Comparison of ENCODE assay signal across 8 mouse cellular contexts in the genomic region with DNA sequence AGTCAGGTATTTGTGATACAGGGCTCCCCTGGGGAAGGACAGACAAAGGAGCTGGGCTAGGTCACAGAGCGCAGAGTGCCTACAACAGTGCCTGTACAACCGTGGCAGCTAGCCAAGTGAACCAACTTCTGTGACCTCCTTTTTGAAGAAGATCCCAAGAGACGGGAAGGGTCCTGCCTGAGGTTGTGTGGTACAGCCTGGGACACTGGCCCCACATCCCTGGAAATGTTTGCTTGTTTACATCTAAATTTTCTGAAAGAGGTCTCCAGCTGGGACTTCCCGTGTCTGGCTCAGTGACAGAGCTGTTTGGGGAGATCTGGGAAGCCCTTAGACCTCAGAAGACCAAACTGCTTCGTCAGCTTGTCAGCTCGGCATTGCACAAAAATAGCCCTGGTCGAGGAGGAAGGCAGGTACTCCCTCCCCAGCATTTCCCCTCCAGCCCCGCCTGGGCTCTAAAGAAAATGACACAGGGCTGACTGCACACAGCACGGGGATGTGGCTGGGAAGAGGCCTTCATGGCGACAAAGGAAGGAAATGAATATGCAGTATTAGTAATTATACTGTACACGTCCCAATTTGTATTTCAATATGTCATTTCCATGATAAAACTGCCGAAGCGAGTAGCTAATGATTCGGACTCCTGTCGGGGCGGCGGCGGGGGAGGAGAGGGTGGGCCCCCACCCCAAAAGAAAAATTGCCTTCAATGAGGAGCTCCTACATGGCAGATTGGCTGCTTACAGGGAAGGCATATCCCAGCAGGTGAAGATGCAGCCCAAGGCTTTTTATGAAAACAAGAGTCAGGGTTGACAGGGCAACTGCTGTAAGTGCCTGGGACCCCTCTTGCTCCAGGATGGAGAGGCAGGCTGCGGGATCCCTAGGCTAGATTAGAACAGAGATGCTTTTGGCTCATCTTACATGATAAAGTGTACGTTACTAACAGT. TPM values are rescaled to one million over a fixed set of nuclear protein-coding genes. Genes with fewer than 3 reads are reported as not detected.
A peak's percentile ranks its signal among the peaks of the same experiment; 100 is the strongest.
DNase-seq lines count a peak whose midpoint lies in the region; ATAC-seq lines count a peak whose summit lies in the region.
"Had no signal": no experiment of that assay in that cellular context is flagged by ENCODE, and none has a peak within 500 bp of the region (broad histone marks: within the 10 kb centered on the region; RNA-seq: fewer than 3 reads in every experiment).

No protein-coding gene starts in this region.

- H3K9ac ChIP-seq in midbrain, embryonic 13.5 days (replicated peaks), result peak overlapping the region; percentile 49; the same call in 1 of the 2 replicates
- H3K9ac ChIP-seq in liver, embryonic 12.5 days, result no peak overlapping the region
- H3K9ac ChIP-seq: embryonic facial prominence, embryonic 12.5 days had no signal

- DNase-seq in midbrain, embryonic 10.5 days (ENCODE audit: low spot score), result no peak
- peak; percentile 49 to 50 for DNase-seq in heart, postnatal 14 days
- DNase-seq in thymus, postnatal 10 days (ENCODE audit: low spot score in 2 of 2), result no peak
- no peak for DNase-seq in urinary bladder, postnatal 25 days (ENCODE audit: low spot score)

- peaks cover 18% of the 10 kb centered on the region for H3K4me1 ChIP-seq in midbrain, embryonic 13.5 days (replicated peaks)
- peaks cover 20% of the 10 kb centered on the region for H3K4me1 ChIP-seq in midbrain, embryonic 10.5 days
- H3K4me1 ChIP-seq in liver, embryonic 12.5 days, result peaks cover 12% of the 10 kb centered on the region
- H3K4me1 ChIP-seq: embryonic facial prominence, embryonic 12.5 days had no signal

- H3K27ac ChIP-seq in midbrain, embryonic 13.5 days, result peak overlapping the region; percentile 60
- H3K27ac ChIP-seq in midbrain, embryonic 10.5 days (replicated peaks), result no peak overlapping the region
- peak overlapping the region; percentile 3; the same call in 1 of the 2 replicates for H3K27ac ChIP-seq in liver, embryonic 12.5 days
- H3K27ac ChIP-seq: embryonic facial prominence, embryonic 12.5 days had no signal

- H3K4me3 ChIP-seq in midbrain, embryonic 13.5 days (replicated peaks), result no peak overlapping the region
- no peak overlapping the region for H3K4me3 ChIP-seq in midbrain, embryonic 10.5 days
- H3K4me3 ChIP-seq in liver, embryonic 12.5 days, result no peak overlapping the region
- H3K4me3 ChIP-seq: embryonic facial prominence, embryonic 12.5 days had no signal

- 26% methylated on average over 20 of the region's 20 CpGs for WGBS in midbrain, embryonic 13.5 days
- 45% methylated on average over 20 of the region's 20 CpGs for WGBS in midbrain, embryonic 10.5 days
- 36% methylated on average over 20 of the region's 20 CpGs for WGBS in liver, embryonic 12.5 days (ENCODE audit: insufficient replicate concordance)

- intact Hi-C loops in heart, postnatal 14 days (cut with DNase I), result no loop called here

- H3K4me2 ChIP-seq in midbrain, embryonic 13.5 days (replicated peaks), result peak overlapping the region; percentile 28
- peak overlapping the region; percentile 33 for H3K4me2 ChIP-seq in liver, embryonic 12.5 days
- H3K4me2 ChIP-seq: embryonic facial prominence, embryonic 12.5 days had no signal

- no peaks in the 10 kb centered on the region for H3K36me3 ChIP-seq in midbrain, embryonic 13.5 days
- H3K36me3 ChIP-seq in midbrain, embryonic 10.5 days, result no peaks in the 10 kb centered on the region
- H3K36me3 ChIP-seq in liver, embryonic 12.5 days, result no peaks in the 10 kb centered on the region
- H3K36me3 ChIP-seq: embryonic facial prominence, embryonic 12.5 days had no signal

- H3K9me3 ChIP-seq in midbrain, embryonic 13.5 days, result no peaks in the 10 kb centered on the region
- H3K9me3 ChIP-seq in midbrain, embryonic 10.5 days (replicated peaks), result no peaks in the 10 kb centered on the region
- no peaks in the 10 kb centered on the region for H3K9me3 ChIP-seq in liver, embryonic 12.5 days (replicated peaks)
- H3K9me3 ChIP-seq: embryonic facial prominence, embryonic 12.5 days had no signal

- ATAC-seq in midbrain, embryonic 13.5 days, result peak; percentile 80
- peak; percentile 93 for ATAC-seq in common myeloid progenitor, adult 5-6 weeks (replicated peaks; ENCODE audit: low read depth, poor library complexity, severe bottlenecking)
- peak; percentile 37; the same call in 1 of the 2 replicates for ATAC-seq in liver, embryonic 12.5 days

- no peaks in the 10 kb centered on the region for H3K27me3 ChIP-seq in midbrain, embryonic 13.5 days
- 0 out of 2 replicates have a peak, but pooled peaks cover 10% of the 10 kb centered on the region for H3K27me3 ChIP-seq in midbrain, embryonic 10.5 days (ENCODE audit: low read depth, poor library complexity, severe bottlenecking)
- H3K27me3 ChIP-seq in liver, embryonic 12.5 days (replicated peaks), result peaks cover 13% of the 10 kb centered on the region; the same call in 1 of the 2 replicates
- H3K27me3 ChIP-seq: embryonic facial prominence, embryonic 12.5 days had no signal

RNA-seq across cellular contexts. Expression of gene Mxi1, which starts 25.8 kb away (rescaled TPM):
- 32.4 and 50.7 TPM in 2 replicates for polyA plus RNA-seq in midbrain, embryonic 13.5 days (2015; fragmentation: Nextera tagmentation; extraction: Ambion mirVana)
- 19.7 and 28.5 TPM in 2 replicates for polyA plus RNA-seq in midbrain, embryonic 10.5 days (2016; fragmentation: Nextera tagmentation; extraction: Ambion mirVana)
- total RNA-seq in common myeloid progenitor, adult 5-6 weeks (2017), result 44.2 and 48.8 TPM in 2 replicates
- 10 to 100 TPM; 37.0 to 40.7 TPM for total RNA-seq in heart, postnatal 14 days (2021)
- 38.3 and 39.3 TPM in 2 replicates for polyA plus RNA-seq in liver, embryonic 12.5 days (2016; fragmentation: Nextera tagmentation; extraction: Ambion mirVana)

Comparison
In these comparisons a context has a peak if more than half of its experiments do, and no peak if none do; other contexts are left out.
1. ATAC-seq: peak in every context shown above with its lines; median percentile 93 in common myeloid progenitor, adult 5-6 weeks; 80 in midbrain, embryonic 13.5 days; 37 in liver, embryonic 12.5 days.
2. DNase-seq: peak in heart, postnatal 14 days (2 of 2); none in midbrain, embryonic 10.5 days (single experiment), thymus, postnatal 10 days (0 of 2) and urinary bladder, postnatal 25 days (single experiment).